Mouse (Mus musculus): ENCODE measurements at regions not wholly inside any gene's neighbourhood (a gene's known extent, or its start where the extent isn't known, plus 50 kb on each side); places are given as distances from the start of the nearest gene placed in this dataset.

- no peak for DNase-seq (ENCODE audit: low spot score in 2 of 2)
Measured at GRCm38 (mm10) chr1:79921333-79921732, 60.4 kb upstream of the Serpine2 start.

GRCm38 (mm10) chr1:79917426-79918150 is 56.6 kb upstream of the Serpine2 start:
- DNase-seq (ENCODE audit: low spot score in 2 of 2): no peak

Data from spleen, postnatal 4 days (tissue).